Mouse (Mus musculus) liver, embryonic 13.5 days (tissue): ENCODE data around the gene Exoc6b. TPM values are rescaled to one million over a fixed set of nuclear protein-coding genes. Genes with fewer than 3 reads are reported as not detected.

Source experiments
- ATAC-seq: fragments of 200-750 bp; cut with Nextera tagmentation; 2 replicates; pipeline ENCODE4 v1.8.0; 2017; ENCODE audit warnings: low read depth, mild to moderate bottlenecking, moderate number of reproducible peaks, moderate library complexity
- DNase-seq: peaks from one replicate; pipeline ENCODE4 v3.0.0; 2022
- H3K27ac ChIP-seq: fragments of 300-500 bp; sonication (generic); 2 replicates; pipeline ENCODE4 v1.5.1; 2015; ENCODE audit warnings: moderate library complexity, mild to moderate bottlenecking, inconsistent platforms
- H3K27me3 ChIP-seq: fragments of 300-500 bp; sonication (generic); 2 replicates; pipeline ENCODE4 v1.6.1; 2015; ENCODE audit warnings: mild to moderate bottlenecking, inconsistent platforms
- H3K36me3 ChIP-seq: fragments of 300-500 bp; sonication (generic); 2 replicates; pipeline ENCODE4 v1.6.1; 2015; ENCODE audit warnings: mild to moderate bottlenecking, inconsistent platforms
- H3K4me1 ChIP-seq: fragments of 300-500 bp; sonication (generic); replicated peaks from 2 replicates; pipeline ENCODE4 v1.6.1; 2015; ENCODE audit warnings: inconsistent platforms
- H3K4me2 ChIP-seq: fragments of 300-500 bp; sonication (generic); 2 replicates; pipeline ENCODE4 v1.6.1; 2015; ENCODE audit warnings: inconsistent platforms, mild to moderate bottlenecking, moderate library complexity
- H3K4me3 ChIP-seq: fragments of 300-500 bp; sonication (generic); replicated peaks from 2 replicates; pipeline ENCODE4 v1.5.1; 2015; ENCODE audit warnings: mild to moderate bottlenecking, inconsistent platforms
- H3K9ac ChIP-seq: fragments of 300-500 bp; sonication (generic); 2 replicates; pipeline ENCODE4 v1.6.1; 2015; ENCODE audit warnings: mild to moderate bottlenecking, inconsistent platforms
- H3K9me3 ChIP-seq: fragments of 300-500 bp; sonication (generic); replicated peaks from 2 replicates; pipeline ENCODE4 v1.6.1; 2016; ENCODE audit warnings: inconsistent platforms
- WGBS: fragments of 180-500 bp; shearing (Covaris S2); methylation state at CpG from one replicate; pipeline ENCODE4 v1.1.7; 2015; ENCODE audit not compliant: insufficient replicate concordance; 5-methylcytosine and 5-hydroxymethylcytosine counted together
- polyA plus RNA-seq: library from polyadenylated mRNA; unstranded; fragments of >200 nt; fragmentation: Nextera tagmentation; extraction: Ambion mirVana; gene quantifications from 2 replicates; pipeline ENCODE4 v1.2.1, GENCODE M21; 2015

Exoc6b gene
- polyA plus RNA-seq, 1 experiment from 2014 or later: 3.0 TPM

- no peak overlapping the region for H3K27ac ChIP-seq
- H3K4me1 ChIP-seq: peaks cover 3% of the 10 kb centered on the region; the same call in 1 of the 2 replicates
- H3K4me2 ChIP-seq: no peak overlapping the region
- 58% methylated on average over 3 of the region's 3 CpGs for WGBS
- no peaks in the 10 kb centered on the region for H3K27me3 ChIP-seq
- H3K36me3 ChIP-seq: no peaks in the 10 kb centered on the region
- no peak for DNase-seq
- ATAC-seq: no peak
- H3K9ac ChIP-seq: no peak overlapping the region
- H3K4me3 ChIP-seq: no peak overlapping the region
- H3K9me3 ChIP-seq: no peaks in the 10 kb centered on the region
Observed at GRCm38 (mm10) chr6:84755266-84755665, 314.0 kb downstream of the Exoc6b start.

- H3K9ac ChIP-seq: no peak overlapping the region
- no peak for ATAC-seq
- no peak for DNase-seq
- H3K9me3 ChIP-seq: no peaks in the 10 kb centered on the region
- H3K4me1 ChIP-seq: peaks cover 3% of the 10 kb centered on the region; the same call in 1 of the 2 replicates
- H3K4me2 ChIP-seq: no peak overlapping the region
- H3K27ac ChIP-seq: no peak overlapping the region
- no peaks in the 10 kb centered on the region for H3K36me3 ChIP-seq
- no peaks in the 10 kb centered on the region for H3K27me3 ChIP-seq
- no peak overlapping the region for H3K4me3 ChIP-seq
Observed at GRCm38 (mm10) chr6:84752806-84753420, 316.4 kb downstream of the Exoc6b start.

- ATAC-seq (no peak), DNase-seq (no peak)
- Histone ChIP-seq H3K36me3 (no peaks in the 10 kb centered on the region), H3K9ac (no peak overlapping the region), H3K4me3 (no peak overlapping the region), H3K27me3 (no peaks in the 10 kb centered on the region), H3K9me3 (no peaks in the 10 kb centered on the region), H3K4me2 (no peak overlapping the region), H3K27ac (no peak overlapping the region), H3K4me1 (peaks cover 3% of the 10 kb centered on the region; the same call in 1 of the 2 replicates)
- 18% methylated on average over 2 of the region's 2 CpGs for WGBS
Observed at GRCm38 (mm10) chr6:84751409-84751808, 317.9 kb downstream of the Exoc6b start.

GRCm38 (mm10) chr6:84746847-84747395, 322.4 kb downstream of the Exoc6b start:
- no peak overlapping the region for H3K27ac ChIP-seq
- 77% methylated on average over 10 of the region's 10 CpGs for WGBS
- H3K4me2 ChIP-seq: no peak overlapping the region
- 0 out of 2 replicates have a peak, but pooled peaks cover 2% of the 10 kb centered on the region for H3K4me1 ChIP-seq
- no peaks in the 10 kb centered on the region for H3K9me3 ChIP-seq
- no peak overlapping the region for H3K4me3 ChIP-seq
- ATAC-seq (no peak), DNase-seq (no peak)
- H3K36me3 ChIP-seq: no peaks in the 10 kb centered on the region
- no peak overlapping the region for H3K9ac ChIP-seq
- H3K27me3 ChIP-seq: no peaks in the 10 kb centered on the region

GRCm38 (mm10) chr6:84746193-84746846, 323.0 kb downstream of the Exoc6b start:
- WGBS: 72% methylated on average over 5 of the region's 5 CpGs
- no peak for ATAC-seq

GRCm38 (mm10) chr6:84745570-84745969, 323.7 kb downstream of the Exoc6b start:
- no peaks in the 10 kb centered on the region for H3K36me3 ChIP-seq
- H3K9me3 ChIP-seq: no peaks in the 10 kb centered on the region
- no peak overlapping the region for H3K9ac ChIP-seq
- no peaks in the 10 kb centered on the region for H3K27me3 ChIP-seq
- WGBS: 64% methylated on average over 7 of the region's 7 CpGs
- H3K4me2 ChIP-seq: no peak overlapping the region
- H3K4me1 ChIP-seq: no peaks in the 10 kb centered on the region
- H3K4me3 ChIP-seq: no peak overlapping the region
- no peak overlapping the region for H3K27ac ChIP-seq
- no peak for ATAC-seq
- DNase-seq: no peak

More at GRCm38 (mm10) chr6:84746193-84746846, 323.0 kb downstream of the Exoc6b start:
- Histone ChIP-seq H3K36me3 (no peaks in the 10 kb centered on the region), H3K4me3 (no peak overlapping the region), H3K9ac (no peak overlapping the region), H3K4me1 (no peaks in the 10 kb centered on the region), H3K27me3 (no peaks in the 10 kb centered on the region), H3K27ac (no peak overlapping the region), H3K4me2 (no peak overlapping the region), H3K9me3 (no peaks in the 10 kb centered on the region)
- DNase-seq: no peak

GRCm38 (mm10) chr6:84742227-84742626, 327.1 kb downstream of the Exoc6b start:
- no peak overlapping the region for H3K27ac ChIP-seq
- H3K4me3 ChIP-seq: no peak overlapping the region
- H3K4me2 ChIP-seq: no peak overlapping the region
- no peaks in the 10 kb centered on the region for H3K4me1 ChIP-seq
- WGBS: 27% methylated on average over 3 of the region's 3 CpGs
- no peak for ATAC-seq
- no peak overlapping the region for H3K9ac ChIP-seq
- no peaks in the 10 kb centered on the region for H3K9me3 ChIP-seq
- DNase-seq: no peak
- H3K27me3 ChIP-seq: no peaks in the 10 kb centered on the region
- no peaks in the 10 kb centered on the region for H3K36me3 ChIP-seq

GRCm38 (mm10) chr6:84736942-84737341, 332.4 kb downstream of the Exoc6b start:
- ATAC-seq (no peak), DNase-seq (no peak)
- Histone ChIP-seq H3K36me3 (no peaks in the 10 kb centered on the region), H3K4me2 (no peak overlapping the region), H3K4me1 (no peaks in the 10 kb centered on the region), H3K27ac (no peak overlapping the region), H3K4me3 (no peak overlapping the region), H3K9me3 (no peaks in the 10 kb centered on the region), H3K9ac (no peak overlapping the region), H3K27me3 (no peaks in the 10 kb centered on the region)
- 24% methylated on average over 3 of the region's 3 CpGs for WGBS

- DNase-seq (no peak), ATAC-seq (no peak)
- Histone ChIP-seq H3K4me1 (no peaks in the 10 kb centered on the region), H3K27me3 (no peaks in the 10 kb centered on the region), H3K36me3 (no peaks in the 10 kb centered on the region), H3K4me3 (no peak overlapping the region), H3K9me3 (no peaks in the 10 kb centered on the region), H3K27ac (no peak overlapping the region), H3K4me2 (no peak overlapping the region), H3K9ac (no peak overlapping the region)
Observed at GRCm38 (mm10) chr6:84726876-84727275, 342.4 kb downstream of the Exoc6b start.

GRCm38 (mm10) chr6:84713171-84713570, 356.1 kb downstream of the Exoc6b start:
- ATAC-seq: no peak
- no peak overlapping the region for H3K27ac ChIP-seq
- no peaks in the 10 kb centered on the region for H3K9me3 ChIP-seq
- no peaks in the 10 kb centered on the region for H3K27me3 ChIP-seq
- H3K4me1 ChIP-seq: no peaks in the 10 kb centered on the region
- H3K4me3 ChIP-seq: no peak overlapping the region
- H3K9ac ChIP-seq: no peak overlapping the region
- H3K36me3 ChIP-seq: no peaks in the 10 kb centered on the region
- H3K4me2 ChIP-seq: no peak overlapping the region
- 81% methylated on average over 11 of the region's 11 CpGs for WGBS
- DNase-seq: no peak

- Histone ChIP-seq H3K4me3 (no peak overlapping the region), H3K36me3 (no peaks in the 10 kb centered on the region), H3K27me3 (no peaks in the 10 kb centered on the region), H3K4me2 (no peak overlapping the region), H3K27ac (no peak overlapping the region), H3K4me1 (no peaks in the 10 kb centered on the region), H3K9ac (no peak overlapping the region), H3K9me3 (no peaks in the 10 kb centered on the region)
- no peak for DNase-seq
- no peak for ATAC-seq
- 72% methylated on average over 6 of the region's 6 CpGs for WGBS
Observed at GRCm38 (mm10) chr6:84710831-84711230, 358.5 kb downstream of the Exoc6b start.

- Histone ChIP-seq H3K27me3 (no peaks in the 10 kb centered on the region), H3K4me1 (no peaks in the 10 kb centered on the region), H3K36me3 (no peaks in the 10 kb centered on the region), H3K4me2 (no peak overlapping the region), H3K9me3 (no peaks in the 10 kb centered on the region), H3K9ac (no peak overlapping the region), H3K27ac (no peak overlapping the region), H3K4me3 (no peak overlapping the region)
- DNase-seq: no peak
- 68% methylated on average over 4 of the region's 4 CpGs for WGBS
- no peak for ATAC-seq
Observed at GRCm38 (mm10) chr6:84708631-84709030, 360.7 kb downstream of the Exoc6b start.
